Mouse (Mus musculus) G1E (cell line): ENCODE results near the gene Egfl6.

ENCODE experiments used
- CTCF ChIP-seq: IDR thresholded peaks from 2 replicates; pipeline ENCODE4 v1.5.1; 2012; ENCODE audit warnings: low read depth, low read length, inconsistent platforms, mixed read lengths
- GATA1 ChIP-seq: IDR thresholded peaks from 2 replicates; pipeline ENCODE4 v1.6.1; 2012; ENCODE audit warnings: borderline replicate concordance, low read length, inconsistent platforms, mixed read lengths
- GATA2 ChIP-seq: IDR thresholded peaks from 2 replicates; pipeline ENCODE4 v1.6.1; 2012; ENCODE audit warnings: low read depth, low read length, inconsistent platforms, borderline replicate concordance
- POLR2AphosphoS5 ChIP-seq: IDR thresholded peaks from 2 replicates; pipeline ENCODE4 v1.6.1; 2012; ENCODE audit warnings: low read depth, low read length, inconsistent platforms; ENCODE audit not compliant: insufficient replicate concordance
- TAL1 ChIP-seq: conservative IDR thresholded peaks from 2 replicates; pipeline ENCODE4 v1.6.1; 2012; ENCODE audit warnings: low read depth, low read length, inconsistent platforms, mixed read lengths

DNA sequence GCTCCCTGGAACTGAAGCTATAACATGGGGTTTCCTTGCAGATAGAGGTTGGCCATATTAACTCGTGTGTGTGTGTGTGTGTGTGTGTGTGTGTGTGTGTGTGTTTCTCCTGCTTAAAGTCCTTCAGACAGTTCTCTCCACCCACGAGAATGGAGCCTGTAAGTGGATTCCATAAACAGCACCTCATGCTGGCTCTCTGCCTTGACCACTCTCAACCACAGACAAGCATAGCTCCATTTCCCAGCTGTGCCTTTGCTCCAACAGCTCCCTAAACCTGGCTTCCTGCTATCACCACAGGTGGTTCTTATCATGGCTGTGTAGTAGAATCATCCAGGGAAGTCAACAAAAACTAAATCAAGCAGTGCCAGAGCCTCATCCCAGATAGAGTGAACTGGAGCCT lies 81.1 kb downstream of the Egfl6 start:
- no peak for TF ChIP-seq CTCF
- no peak for TF ChIP-seq GATA2
- TF ChIP-seq GATA1, result no peak
- no peak for TF ChIP-seq POLR2AphosphoS5
- TF ChIP-seq TAL1, result no peak
